Mouse (Mus musculus) embryonic facial prominence, embryonic 14.5 days (tissue): ENCODE data around the gene Ushbp1. TPM values are rescaled to one million over a fixed set of nuclear protein-coding genes. Genes with fewer than 3 reads are reported as not detected.
A peak's percentile ranks its signal among the peaks of the same experiment; 100 is the strongest.

Source experiments
- ATAC-seq: fragments of 200-750 bp; cut with Nextera tagmentation; 2 replicates; pipeline ENCODE4 v1.8.0; 2017; ENCODE audit warnings: low read depth, moderate number of reproducible peaks, moderate TSS enrichment
- DNase-seq: peaks from one replicate; pipeline ENCODE4 v3.0.0-alpha.2; 2015; ENCODE audit warnings: low spot score
- H3K27ac ChIP-seq: fragments of 300-500 bp; sonication (generic); replicated peaks from 2 replicates; pipeline ENCODE4 v1.5.1; 2014; ENCODE audit warnings: low read depth, mild to moderate bottlenecking, low read length, moderate library complexity
- H3K27me3 ChIP-seq: fragments of 300-500 bp; sonication (generic); replicated peaks from 2 replicates; pipeline ENCODE4 v1.6.1; 2014; ENCODE audit warnings: low read length; ENCODE audit not compliant: control insufficient read depth, insufficient read depth
- H3K36me3 ChIP-seq: fragments of 300-500 bp; sonication (generic); 2 replicates; pipeline ENCODE4 v1.6.1; 2014; ENCODE audit warnings: low read length, mixed read lengths; ENCODE audit not compliant: control insufficient read depth, insufficient read depth
- H3K4me1 ChIP-seq: fragments of 300-500 bp; sonication (generic); 2 replicates; pipeline ENCODE4 v1.6.1; 2014; ENCODE audit warnings: antibody characterized with exemption, low read length; ENCODE audit not compliant: control insufficient read depth, insufficient read depth
- H3K4me2 ChIP-seq: fragments of 300-500 bp; sonication (generic); 2 replicates; pipeline ENCODE4 v1.6.1; 2014; ENCODE audit warnings: low read depth, mild to moderate bottlenecking, low read length, moderate library complexity, mixed read lengths
- H3K4me3 ChIP-seq: fragments of 300-500 bp; sonication (generic); 2 replicates; pipeline ENCODE4 v1.5.1; 2014; ENCODE audit warnings: low read depth, mild to moderate bottlenecking, low read length
- H3K9ac ChIP-seq: fragments of 300-500 bp; sonication (generic); 2 replicates; pipeline ENCODE4 v1.6.1; 2014; ENCODE audit warnings: low read depth, mild to moderate bottlenecking, low read length, moderate library complexity, mixed read lengths
- H3K9me3 ChIP-seq: fragments of 300-500 bp; sonication (generic); 2 replicates; pipeline ENCODE4 v1.6.1; 2016; ENCODE audit warnings: low read length; ENCODE audit not compliant: control insufficient read depth
- whole genome bisulfite sequencing: fragments of 180-500 bp; shearing (Covaris S2); extraction: QIAGEN DNeasy Blood & Tissue Kit; methylation state at CpG from one replicate; pipeline ENCODE4 v1.1.7; 2014; 5-methylcytosine and 5-hydroxymethylcytosine counted together
- polyA plus RNA-seq: library from polyadenylated mRNA; unstranded; fragments of >200 nt; fragmentation: Nextera tagmentation; extraction: Ambion mirVana; gene quantifications from 2 replicates; pipeline ENCODE4 v1.2.1, GENCODE M21; 2014

Gene Ushbp1
- polyA plus RNA-seq, 1 experiment from 2014 or later, result 9.4 TPM

GRCm38 (mm10) chr8:71406099-71407015, 10.8 kb upstream of the Ushbp1 start:
- peaks cover 33% of the 10 kb centered on the region for H3K36me3 ChIP-seq
- peaks cover 6% of the 10 kb centered on the region; the same call in 1 of the 2 replicates for H3K4me1 ChIP-seq
- H3K9me3 ChIP-seq, result no peaks in the 10 kb centered on the region
- DNase-seq (peak; percentile 68), ATAC-seq (peak; percentile 84)
- under 1% methylated on average over 40 of the region's 55 CpGs for WGBS
- peak overlapping the region; percentile 98 for H3K4me2 ChIP-seq
- H3K4me3 ChIP-seq, result peak overlapping the region; percentile 69
- H3K9ac ChIP-seq, result peak overlapping the region; percentile 73
- no peaks in the 10 kb centered on the region for H3K27me3 ChIP-seq
- H3K27ac ChIP-seq, result peak overlapping the region; percentile 63; the same call in 1 of the 2 replicates

GRCm38 (mm10) chr8:71405401-71406098, 9.9 kb upstream of the Ushbp1 start, which contains the start of gene Ankle1:
Ankle1 (plus strand) TSS chr8:71406010.
- Histone ChIP-seq H3K27me3 (no peaks in the 10 kb centered on the region), H3K4me3 (peak within 1 kb of the TSS; percentile 69), H3K4me2 (peak within 1 kb of the TSS; percentile 98), H3K27ac (peak within 1 kb of the TSS; percentile 63), H3K4me1 (peaks cover 6% of the 10 kb centered on the region; the same call in 1 of the 2 replicates), H3K9ac (peak within 1 kb of the TSS; percentile 73), H3K9me3 (no peaks in the 10 kb centered on the region), H3K36me3 (peaks cover 36% of the 10 kb centered on the region)
- WGBS, result 20% methylated on average over 27 of the region's 33 CpGs
- ATAC-seq (peak; percentile 93), DNase-seq (peak; percentile 95)

GRCm38 (mm10) chr8:71404951-71405351, 9.3 kb upstream of the Ushbp1 start:
- no peak overlapping the region for H3K4me3 ChIP-seq

GRCm38 (mm10) chr8:71404011-71404410, 8.4 kb upstream of the Ushbp1 start:
- Histone ChIP-seq H3K4me2 (no peak overlapping the region), H3K9ac (no peak overlapping the region), H3K4me3 (no peak overlapping the region), H3K27me3 (no peaks in the 10 kb centered on the region), H3K9me3 (no peaks in the 10 kb centered on the region), H3K4me1 (peaks cover 6% of the 10 kb centered on the region; the same call in 1 of the 2 replicates), H3K36me3 (peaks cover 37% of the 10 kb centered on the region), H3K27ac (no peak overlapping the region)
- 86% methylated on average over 8 of the region's 8 CpGs for WGBS
- ATAC-seq (no peak), DNase-seq (no peak)

More at GRCm38 (mm10) chr8:71404951-71405351, 9.3 kb upstream of the Ushbp1 start:
- DNase-seq (no peak), ATAC-seq (no peak)
- H3K9me3 ChIP-seq, result no peaks in the 10 kb centered on the region
- H3K9ac ChIP-seq, result no peak overlapping the region
- WGBS, result 87% methylated on average over 9 of the region's 9 CpGs
- no peaks in the 10 kb centered on the region for H3K27me3 ChIP-seq
- peaks cover 40% of the 10 kb centered on the region for H3K36me3 ChIP-seq
- peaks cover 6% of the 10 kb centered on the region; the same call in 1 of the 2 replicates for H3K4me1 ChIP-seq
- H3K4me2 ChIP-seq, result peak overlapping the region; percentile 98
- H3K27ac ChIP-seq, result no peak overlapping the region

GRCm38 (mm10) chr8:71403107-71403885, 7.7 kb upstream of the Ushbp1 start:
- H3K9ac ChIP-seq, result no peak overlapping the region
- H3K27ac ChIP-seq, result no peak overlapping the region
- no peak overlapping the region for H3K4me3 ChIP-seq
- H3K9me3 ChIP-seq, result no peaks in the 10 kb centered on the region
- DNase-seq (no peak), ATAC-seq (no peak)
- peaks cover 6% of the 10 kb centered on the region; the same call in 1 of the 2 replicates for H3K4me1 ChIP-seq
- H3K4me2 ChIP-seq, result no peak overlapping the region
- 81% methylated on average over 6 of the region's 6 CpGs for WGBS
- peaks cover 38% of the 10 kb centered on the region for H3K36me3 ChIP-seq
- no peaks in the 10 kb centered on the region for H3K27me3 ChIP-seq

GRCm38 (mm10) chr8:71402446-71402964, 6.9 kb upstream of the Ushbp1 start:
- DNase-seq (no peak), ATAC-seq (no peak)
- Histone ChIP-seq H3K9ac (no peak overlapping the region), H3K36me3 (peaks cover 33% of the 10 kb centered on the region), H3K4me1 (peaks cover 9% of the 10 kb centered on the region; the same call in 1 of the 2 replicates), H3K9me3 (no peaks in the 10 kb centered on the region), H3K27ac (no peak overlapping the region), H3K4me3 (no peak overlapping the region), H3K4me2 (no peak overlapping the region), H3K27me3 (no peaks in the 10 kb centered on the region)
- 83% methylated on average over 9 of the region's 9 CpGs for WGBS

GRCm38 (mm10) chr8:71401454-71401853, 5.9 kb upstream of the Ushbp1 start:
- H3K27me3 ChIP-seq, result no peaks in the 10 kb centered on the region
- H3K36me3 ChIP-seq, result peaks cover 28% of the 10 kb centered on the region
- no peak overlapping the region for H3K4me2 ChIP-seq
- H3K9ac ChIP-seq, result no peak overlapping the region
- DNase-seq, result no peak
- no peaks in the 10 kb centered on the region for H3K9me3 ChIP-seq
- no peak overlapping the region for H3K27ac ChIP-seq
- H3K4me1 ChIP-seq, result peaks cover 12% of the 10 kb centered on the region; the same call in 1 of the 2 replicates
- no peak overlapping the region for H3K4me3 ChIP-seq
- ATAC-seq, result no peak

GRCm38 (mm10) chr8:71400826-71401225, 5.2 kb upstream of the Ushbp1 start:
- H3K4me3 ChIP-seq, result no peak overlapping the region
- no peak overlapping the region for H3K9ac ChIP-seq
- H3K4me2 ChIP-seq, result no peak overlapping the region
- H3K27me3 ChIP-seq, result no peaks in the 10 kb centered on the region
- H3K27ac ChIP-seq, result no peak overlapping the region
- ATAC-seq (no peak), DNase-seq (no peak)
- H3K4me1 ChIP-seq, result peaks cover 16% of the 10 kb centered on the region; the same call in 1 of the 2 replicates
- peaks cover 28% of the 10 kb centered on the region for H3K36me3 ChIP-seq
- WGBS, result 100% methylated on average over 2 of the region's 2 CpGs
- no peaks in the 10 kb centered on the region for H3K9me3 ChIP-seq
